Comparison of ENCODE assay signal across 8 mouse cellular contexts in genomic region chr19:45544152-45544924, GRCm38 (mm10). TPM values are rescaled to one million over a fixed set of nuclear protein-coding genes. Genes with fewer than 3 reads are reported as not detected.
A peak's percentile ranks its signal among the peaks of the same experiment; 100 is the strongest.
DNase-seq lines count a peak whose midpoint lies in the region; ATAC-seq and TF ChIP-seq lines count a peak whose summit lies in the region.

No protein-coding gene starts in this region.

- ATAC-seq in kidney, embryonic 15.5 days (replicated peaks; ENCODE audit: low FRiP score), result no peak
- ATAC-seq in heart, embryonic 11.5 days (replicated peaks; ENCODE audit: insufficient number of reproducible peaks, low FRiP score, low TSS enrichment), result no peak; the same call in 1 of the 2 replicates

- TF ChIP-seq POLR2A in liver, adult 2 months (IDR thresholded peaks at IDR 0.05; ENCODE audit: extremely low read depth, insufficient read depth, low read length), result no peak

- no peak for DNase-seq in kidney, postnatal 36 days
- DNase-seq in adrenal gland, adult 2 months, result peak; percentile 69
- no peak for DNase-seq in liver, adult 2 months (ENCODE audit: extremely low read depth, low read depth, low spot score)
- DNase-seq in neural tube, embryonic 10.5 days (ENCODE audit: extremely low spot score, low spot score), result peak; percentile 50
- no peak for DNase-seq in layer of hippocampus, adult 8-10 months (ENCODE audit: low spot score in 2 of 2)
- DNase-seq in left cerebral cortex, adult 18-20 months (ENCODE audit: low spot score in 2 of 2), result no peak

- H3K4me3 ChIP-seq in kidney, embryonic 15.5 days (replicated peaks), result peak overlapping the region; percentile 47
- peak overlapping the region; percentile 34 for H3K4me3 ChIP-seq in heart, embryonic 11.5 days (ENCODE audit: low read depth, low read length)
- H3K4me3 ChIP-seq in liver, adult 2 months (ENCODE audit: insufficient read depth, low read depth, low read length), result peak overlapping the region; percentile 42; the same call in 1 of the 2 replicates

- H3K9ac ChIP-seq in kidney, embryonic 15.5 days, result no peak overlapping the region
- no peak overlapping the region for H3K9ac ChIP-seq in heart, embryonic 11.5 days (ENCODE audit: low read depth, low read length)
- H3K9ac ChIP-seq in liver, adult 2 months (ENCODE audit: low read depth, low read length), result no peak overlapping the region

- H3K4me1 ChIP-seq in kidney, embryonic 15.5 days, result peaks cover 44% of the 10 kb centered on the region
- H3K4me1 ChIP-seq in heart, embryonic 11.5 days (ENCODE audit: control insufficient read depth, insufficient read depth, low read length), result peaks cover 7% of the 10 kb centered on the region
- peaks cover 6% of the 10 kb centered on the region; the same call in 1 of the 2 replicates for H3K4me1 ChIP-seq in liver, adult 2 months (ENCODE audit: control insufficient read depth, insufficient read depth, low read length)

- H3K27ac ChIP-seq in kidney, embryonic 15.5 days, result no peak overlapping the region
- H3K27ac ChIP-seq in heart, embryonic 11.5 days (ENCODE audit: low read depth, low read length), result no peak overlapping the region
- no peak overlapping the region for H3K27ac ChIP-seq in liver, adult 2 months (replicated peaks; ENCODE audit: insufficient read depth, low read depth, low read length)

- no peak for TF ChIP-seq CTCF in liver, adult 2 months (IDR thresholded peaks at IDR 0.05; ENCODE audit: low read depth, low read length)

- WGBS in kidney, embryonic 15.5 days, result 0% methylated on average over 23 of the region's 26 CpGs
- WGBS in heart, embryonic 11.5 days (ENCODE audit: insufficient replicate concordance), result 1% methylated on average over 19 of the region's 26 CpGs
- 5% methylated on average over 21 of the region's 26 CpGs for WGBS in liver, adult 2 months

- H3K36me3 ChIP-seq in kidney, embryonic 15.5 days, result no peaks in the 10 kb centered on the region
- no peaks in the 10 kb centered on the region for H3K36me3 ChIP-seq in heart, embryonic 11.5 days (ENCODE audit: control insufficient read depth, insufficient read depth, low read length)
- H3K36me3 ChIP-seq in liver, adult 2 months (ENCODE audit: control insufficient read depth, insufficient read depth, low read length), result no peaks in the 10 kb centered on the region

- no peaks in the 10 kb centered on the region for H3K9me3 ChIP-seq in kidney, embryonic 15.5 days (replicated peaks)
- no peaks in the 10 kb centered on the region for H3K9me3 ChIP-seq in heart, embryonic 11.5 days (replicated peaks; ENCODE audit: control insufficient read depth, low read length)

- H3K79me2 ChIP-seq in liver, adult 2 months (ENCODE audit: control insufficient read depth, insufficient read depth, low read length), result no peaks in the 10 kb centered on the region

- H3K4me2 ChIP-seq in kidney, embryonic 15.5 days, result peak overlapping the region; percentile 85
- H3K4me2 ChIP-seq in heart, embryonic 11.5 days, result peak overlapping the region; percentile 72

- H3K27me3 ChIP-seq in kidney, embryonic 15.5 days, result peaks cover 67% of the 10 kb centered on the region
- H3K27me3 ChIP-seq in heart, embryonic 11.5 days (ENCODE audit: control insufficient read depth, insufficient read depth, low read length), result peaks cover 61% of the 10 kb centered on the region
- peaks cover 8% of the 10 kb centered on the region for H3K27me3 ChIP-seq in liver, adult 2 months (ENCODE audit: control insufficient read depth, insufficient read depth, low read length)

RNA-seq across cellular contexts. Expression of gene Poll, which starts 16.0 kb away (rescaled TPM):
- 18.9 and 19.9 TPM in 2 replicates for polyA plus RNA-seq in kidney, embryonic 15.5 days (2015; fragmentation: Nextera tagmentation; extraction: Ambion mirVana)
- 10 to 100 TPM; 10.3 to 14.9 TPM for total RNA-seq in adrenal gland, adult 2 months (2021)
- polyA plus RNA-seq in adrenal gland, adult 2 months (2012; rRNA removed), result 11.3 and 11.9 TPM in 2 replicates
- 13.6 and 13.9 TPM in 2 replicates for polyA plus RNA-seq in heart, embryonic 11.5 days (2014; fragmentation: Nextera tagmentation; extraction: Ambion mirVana)
- total RNA-seq in liver, adult 2 months (2014; rRNA removed), result 6.1 TPM in 2 replicates
- 7.1 and 7.3 TPM in 2 replicates for polyA plus RNA-seq in liver, adult 2 months (2012; rRNA removed)
- 1 to 10 TPM; 8.9 to 9.9 (median 9.4) TPM for total RNA-seq in layer of hippocampus, adult 8-10 months (2022)
- 1 to 10 TPM; 9.4 to 9.6 TPM for total RNA-seq in left cerebral cortex, adult 18-20 months (2021)

RNA-seq across cellular contexts. Expression of gene Gm17018, which starts 16.1 kb away (rescaled TPM):
- 48.9 and 53.3 TPM in 2 replicates for polyA plus RNA-seq in kidney, embryonic 15.5 days (2015; fragmentation: Nextera tagmentation; extraction: Ambion mirVana)
- 10 to 100 TPM; 29.0 to 38.0 TPM for total RNA-seq in adrenal gland, adult 2 months (2021)
- polyA plus RNA-seq in adrenal gland, adult 2 months (2012; rRNA removed), result 0.98 and 2.1 TPM in 2 replicates
- 32.6 and 35.1 TPM in 2 replicates for polyA plus RNA-seq in heart, embryonic 11.5 days (2014; fragmentation: Nextera tagmentation; extraction: Ambion mirVana)
- total RNA-seq in liver, adult 2 months (2014; rRNA removed), result 5.5 and 6.0 TPM in 2 replicates
- polyA plus RNA-seq in liver, adult 2 months (2012; rRNA removed), result 2.8 and 3.0 TPM in 2 replicates
- 10 to 100 TPM; 50.7 to 66.2 (median 63.5) TPM for total RNA-seq in layer of hippocampus, adult 8-10 months (2022)
- total RNA-seq in left cerebral cortex, adult 18-20 months (2021), result 10 to 100 TPM; 69.3 to 74.5 TPM

Comparison
In these comparisons a context has a peak if more than half of its experiments do, and no peak if none do; other contexts are left out.
1. DNase-seq: peak in adrenal gland, adult 2 months (single experiment) and neural tube, embryonic 10.5 days (single experiment); none in kidney, postnatal 36 days (0 of 2), liver, adult 2 months (single experiment), layer of hippocampus, adult 8-10 months (0 of 2) and left cerebral cortex, adult 18-20 months (0 of 2).
2. Peak in every context shown above with its lines, with median percentiles within 50 percentile points of each other: H3K4me3 ChIP-seq.